Mouse (Mus musculus): Measurements from ENCODE around the gene Yrdc.

The Yrdc gene

GRCm38 (mm10) chr4:124849631-124850260 is 733 bp upstream of the Yrdc start:
- in situ Hi-C loops (cut with MboI, MseI), result no loop called here

DNA sequence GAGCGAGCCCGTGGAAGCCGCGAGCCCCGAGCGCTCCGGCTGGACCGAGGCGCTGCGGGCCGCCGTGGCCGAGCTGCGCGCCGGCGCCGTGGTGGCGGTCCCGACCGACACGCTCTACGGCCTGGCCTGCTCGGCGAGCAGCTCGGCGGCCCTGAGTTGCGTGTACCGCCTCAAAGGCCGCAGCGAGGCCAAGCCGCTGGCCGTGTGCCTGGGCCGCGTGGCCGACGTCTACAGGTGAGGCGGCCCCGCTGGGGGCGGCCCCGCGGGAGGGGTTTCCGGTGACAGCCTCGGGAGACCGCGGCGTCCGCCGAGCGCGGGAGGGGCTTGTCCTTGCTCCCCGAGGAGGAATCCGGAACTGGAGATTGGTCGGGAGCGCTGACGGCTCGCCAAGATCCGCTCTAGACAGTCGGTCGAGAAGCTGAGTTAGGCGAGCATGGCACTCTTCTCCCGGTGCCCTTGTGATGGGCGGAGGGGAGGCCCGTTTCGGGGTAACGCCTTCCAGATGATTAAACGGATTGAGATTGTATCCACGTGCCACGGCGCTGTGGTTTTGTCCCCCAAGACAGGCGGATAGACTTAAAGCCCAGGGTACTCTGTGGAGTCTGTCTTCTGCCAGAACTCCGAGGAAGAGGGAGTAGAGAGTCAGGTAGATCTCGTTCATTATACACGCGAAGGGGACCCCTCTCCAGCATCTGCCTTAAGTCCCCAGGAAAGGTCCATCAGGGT is 617 bp downstream of the Yrdc start, which contains the start of gene 1110065P20Rik:
Gene 1110065P20Rik, minus strand, starts transcription at position 264 of the 726 bp plus-strand sequence.
- in situ Hi-C loops (cut with MboI, MseI), result no loop called here

- in situ Hi-C loops (cut with MboI, MseI), result no loop called here
Measured at GRCm38 (mm10) chr4:124856294-124856693, 5.8 kb downstream of the Yrdc start.

DNA sequence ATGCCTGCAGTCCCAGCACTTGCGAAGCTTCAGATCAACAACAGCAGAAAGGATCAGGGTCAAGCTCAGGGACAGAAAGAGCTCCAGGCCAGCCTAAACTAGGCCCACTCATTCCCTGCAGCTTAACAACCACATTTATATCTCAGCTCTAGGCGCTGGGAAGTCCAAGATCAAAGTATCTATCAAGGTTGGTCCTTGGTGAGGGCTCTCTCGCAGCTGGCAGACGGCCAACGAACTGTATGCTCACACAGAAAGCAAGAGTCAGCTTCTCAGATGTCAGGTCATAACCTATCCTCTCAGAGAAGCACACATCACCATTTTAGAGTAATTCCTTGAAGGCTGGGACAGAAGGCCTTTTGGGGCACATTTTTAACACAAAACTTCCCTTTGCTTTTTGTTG is 7.9 kb downstream of the Yrdc start:
- in situ Hi-C loops (cut with MboI, MseI), result no loop called here

DNA sequence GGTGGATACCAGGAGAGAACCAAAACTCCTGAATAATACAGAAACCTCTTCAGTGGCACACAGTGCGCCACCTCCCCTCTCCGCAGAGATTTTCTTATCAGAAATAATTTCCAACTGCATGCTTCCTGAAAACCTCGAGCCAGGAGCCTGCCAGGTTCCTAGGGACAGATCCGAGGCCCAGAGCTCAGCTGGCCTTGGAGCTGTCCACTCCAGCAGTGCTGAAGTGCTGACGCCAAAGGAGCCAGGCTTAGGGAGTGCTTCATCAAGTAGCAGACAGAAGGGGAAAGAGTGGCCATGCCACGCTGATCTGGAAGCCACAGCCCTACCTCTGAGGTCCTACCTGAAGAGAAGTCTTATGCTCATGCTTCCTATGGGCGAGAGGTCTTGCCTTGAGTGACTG is 10.0 kb downstream of the Yrdc start:
- in situ Hi-C loops (cut with MboI, MseI), result no loop called here

GRCm38 (mm10) chr4:124861283-124862188 is 11.1 kb downstream of the Yrdc start, which contains the start of gene Maneal:
TSS of gene Maneal (minus strand) at chr4:124862171.
- in situ Hi-C loops (cut with MboI, MseI), result no loop called here

GRCm38 (mm10) chr4:124872719-124873118 is 22.2 kb downstream of the Yrdc start:
- in situ Hi-C loops (cut with MboI, MseI), result no loop called here

GRCm38 (mm10) chr4:124880599-124880998 is 30.1 kb downstream of the Yrdc start, which contains the start of gene Epha10:
TSS of gene Epha10 (plus strand) at chr4:124880899.
- in situ Hi-C loops (cut with MboI, MseI), result loop anchor here (10.0 kb wide), 1 partner anchor 1114 kb away; no protein-coding TSS in a partner anchor

GRCm38 (mm10) chr4:124881341-124881908 is 30.9 kb downstream of the Yrdc start:
- in situ Hi-C loops (cut with MboI, MseI), result loop anchor here (10.0 kb wide), 1 partner anchor 1113 kb away; no protein-coding TSS in a partner anchor

DNA sequence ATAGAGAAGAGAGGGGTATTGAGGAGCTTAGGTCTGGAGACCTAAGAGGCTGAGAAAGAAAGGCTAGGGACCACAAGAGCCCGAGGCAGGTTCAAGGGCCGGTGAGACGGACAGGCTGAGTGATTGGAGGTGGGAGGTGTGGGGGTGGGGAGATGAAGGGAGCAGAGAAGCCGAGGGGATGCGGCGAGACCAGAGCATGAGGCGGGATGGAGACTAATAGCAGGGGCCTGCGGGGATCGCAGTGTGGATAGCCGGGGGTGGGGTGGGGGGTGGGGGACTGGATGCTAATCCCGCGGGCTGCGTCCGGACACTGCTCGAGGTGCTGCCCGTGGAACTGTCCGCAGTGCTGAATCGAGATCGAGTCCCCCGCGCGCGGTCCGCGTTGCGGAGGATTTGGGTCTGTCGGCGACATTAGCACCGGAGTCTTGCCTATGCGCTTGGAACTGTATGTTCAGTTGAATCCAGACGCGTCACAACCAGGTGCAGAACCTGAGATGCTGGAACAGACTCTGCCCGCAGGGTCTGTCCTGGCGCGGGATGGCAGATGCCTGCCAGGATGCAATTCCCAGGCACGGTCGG is 31.8 kb downstream of the Yrdc start:
- in situ Hi-C loops (cut with MboI, MseI), result loop anchor here (10.0 kb wide), 1 partner anchor 1113 kb away; no protein-coding TSS in a partner anchor

- in situ Hi-C loops (cut with MboI, MseI), result loop anchor here (10.0 kb wide), 1 partner anchor 1106 kb away; no protein-coding TSS in a partner anchor
Measured at GRCm38 (mm10) chr4:124888702-124889101, 38.2 kb downstream of the Yrdc start.

GRCm38 (mm10) chr4:124889935-124890334 is 39.5 kb downstream of the Yrdc start:
- in situ Hi-C loops (cut with MboI, MseI), result loop anchor here (10.0 kb wide), 1 partner anchor 1105 kb away; no protein-coding TSS in a partner anchor

GRCm38 (mm10) chr4:124890831-124891230 is 40.4 kb downstream of the Yrdc start:
- in situ Hi-C loops (cut with MboI, MseI), result no loop called here

GRCm38 (mm10) chr4:124893769-124894168 is 43.3 kb downstream of the Yrdc start:
- in situ Hi-C loops (cut with MboI, MseI), result no loop called here

DNA sequence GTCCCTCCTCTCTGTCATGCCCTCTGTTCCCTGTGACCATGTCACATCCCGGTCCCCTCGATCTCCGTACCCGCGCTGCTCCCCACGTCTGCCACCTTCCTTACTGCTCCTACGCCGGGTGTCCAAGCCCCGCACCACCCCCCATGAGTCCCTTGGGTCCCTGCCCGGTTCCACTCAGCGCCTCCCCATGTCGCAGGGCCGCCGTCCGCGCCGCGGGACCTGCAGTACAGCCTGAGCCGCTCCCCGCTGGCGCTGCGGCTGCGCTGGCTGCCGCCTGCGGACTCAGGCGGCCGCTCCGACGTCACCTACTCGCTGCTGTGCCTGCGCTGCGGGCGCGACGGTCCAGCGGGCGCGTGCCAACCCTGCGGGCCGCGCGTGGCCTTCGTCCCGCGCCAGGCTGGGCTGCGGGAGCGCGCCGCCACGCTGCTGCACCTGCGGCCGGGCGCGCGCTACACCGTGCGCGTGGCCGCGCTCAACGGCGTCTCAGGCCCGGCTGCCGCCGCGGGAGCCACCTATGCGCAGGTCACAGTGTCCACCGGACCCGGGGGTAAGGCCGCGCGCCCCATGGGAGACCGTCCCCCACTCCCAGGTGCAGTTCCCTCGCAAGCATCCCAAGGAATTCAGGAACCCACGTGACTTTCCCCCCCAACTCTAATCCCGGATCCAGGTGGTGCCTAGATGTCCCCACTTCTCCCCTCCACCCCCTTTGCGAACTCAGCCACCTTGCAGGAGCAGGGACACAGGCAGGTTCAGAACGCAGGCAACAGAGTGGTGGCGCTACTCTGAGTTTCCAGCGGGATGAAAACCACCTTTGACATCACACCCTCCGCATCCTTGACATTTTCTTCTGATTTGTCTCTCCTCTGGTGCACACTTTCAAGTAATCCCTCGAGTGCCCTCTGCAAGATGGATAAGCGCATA is 44.3 kb downstream of the Yrdc start:
- in situ Hi-C loops (cut with MboI, MseI), result loop anchor here (5.0 kb wide), 1 partner anchor 793 kb away; no protein-coding TSS in a partner anchor

- in situ Hi-C loops (cut with MboI, MseI), result loop anchor here (5.0 kb wide), 1 partner anchor 789 kb away; no protein-coding TSS in a partner anchor
Measured at GRCm38 (mm10) chr4:124898428-124898827, 47.9 kb downstream of the Yrdc start.

GRCm38 (mm10) chr4:124899906-124900305 is 49.4 kb downstream of the Yrdc start:
- in situ Hi-C loops (cut with MboI, MseI), result loop anchor here (5.0 kb wide), 1 partner anchor 787 kb away; no protein-coding TSS in a partner anchor

Data from T-helper 1 cell (primary cell).